Mouse (Mus musculus) forebrain, embryonic 11.5 days (tissue): ENCODE data around the gene Dlgap1. TPM values are rescaled to one million over a fixed set of nuclear protein-coding genes. Genes with fewer than 3 reads are reported as not detected.

ENCODE experiments used
- ATAC-seq: fragments of 200-750 bp; cut with Nextera tagmentation; replicated peaks from 2 replicates; pipeline ENCODE4 v1.8.0; 2017; ENCODE audit warnings: moderate TSS enrichment; ENCODE audit not compliant: low FRiP score
- DNase-seq: peaks from one replicate; pipeline ENCODE4 v3.0.0-alpha.2; 2017; ENCODE audit warnings: low spot score
- H3K27ac ChIP-seq: fragments of 300-500 bp; sonication (generic); 2 replicates; pipeline ENCODE4 v1.5.1; 2014; ENCODE audit warnings: low read depth, low read length
- H3K27me3 ChIP-seq: fragments of 300-500 bp; sonication (generic); 2 replicates; pipeline ENCODE4 v1.6.1; 2014; ENCODE audit warnings: mild to moderate bottlenecking, low read length, mixed read lengths; ENCODE audit not compliant: control insufficient read depth, insufficient read depth
- H3K36me3 ChIP-seq: fragments of 300-500 bp; sonication (generic); 2 replicates; pipeline ENCODE4 v1.6.1; 2014; ENCODE audit warnings: mild to moderate bottlenecking, low read length, moderate library complexity, mixed read lengths; ENCODE audit not compliant: control insufficient read depth, insufficient read depth
- H3K4me1 ChIP-seq: fragments of 300-500 bp; sonication (generic); replicated peaks from 2 replicates; pipeline ENCODE4 v1.6.1; 2014; ENCODE audit warnings: low read length, mixed read lengths; ENCODE audit not compliant: control insufficient read depth, insufficient read depth
- H3K4me2 ChIP-seq: fragments of 300-500 bp; sonication (generic); 2 replicates; pipeline ENCODE4 v1.6.1; 2014; ENCODE audit warnings: low read depth, mild to moderate bottlenecking, low read length, moderate library complexity, mixed read lengths; ENCODE audit not compliant: severe bottlenecking
- H3K4me3 ChIP-seq: fragments of 300-500 bp; sonication (generic); 2 replicates; pipeline ENCODE4 v1.5.1; 2014; ENCODE audit warnings: low read depth, low read length
- H3K9ac ChIP-seq: fragments of 300-500 bp; sonication (generic); 2 replicates; pipeline ENCODE4 v1.6.1; 2014; ENCODE audit warnings: low read length
- H3K9me3 ChIP-seq: fragments of 300-500 bp; sonication (generic); 2 replicates; pipeline ENCODE4 v1.6.1; 2016; ENCODE audit warnings: low read length, mixed read lengths; ENCODE audit not compliant: control insufficient read depth
- WGBS: fragments of 180-500 bp; shearing (Covaris S2); extraction: QIAGEN DNeasy Blood & Tissue Kit; methylation state at CpG from one replicate; pipeline ENCODE4 v1.1.7; 2014; 5-methylcytosine and 5-hydroxymethylcytosine counted together
- polyA plus RNA-seq: library from polyadenylated mRNA; unstranded; fragments of >200 nt; fragmentation: Nextera tagmentation; extraction: Ambion mirVana; gene quantifications from 2 replicates; pipeline ENCODE4 v1.2.1, GENCODE M21; 2014

The Dlgap1 gene
- polyA plus RNA-seq, 1 experiment from 2014 or later, result 3.0 TPM

GRCm38 (mm10) chr17:70856871-70857415 lies 888.1 kb downstream of the Dlgap1 start:
- Histone ChIP-seq H3K9me3 (no peaks in the 10 kb centered on the region), H3K4me3 (no peak overlapping the region), H3K4me2 (no peak overlapping the region), H3K27ac (no peak overlapping the region), H3K36me3 (no peaks in the 10 kb centered on the region), H3K4me1 (peaks cover 3% of the 10 kb centered on the region; the same call in 1 of the 2 replicates), H3K27me3 (no peaks in the 10 kb centered on the region; the same call in 1 of the 2 replicates), H3K9ac (no peak overlapping the region)
- 79% methylated on average over 12 of the region's 12 CpGs for WGBS
- DNase-seq (no peak), ATAC-seq (no peak)

- Histone ChIP-seq H3K9ac (no peak overlapping the region), H3K27me3 (no peaks in the 10 kb centered on the region; the same call in 1 of the 2 replicates), H3K9me3 (no peaks in the 10 kb centered on the region; the same call in 1 of the 2 replicates), H3K4me1 (peaks cover 2% of the 10 kb centered on the region; the same call in 1 of the 2 replicates), H3K4me3 (no peak overlapping the region), H3K27ac (no peak overlapping the region), H3K4me2 (no peak overlapping the region), H3K36me3 (no peaks in the 10 kb centered on the region)
- ATAC-seq (no peak), DNase-seq (no peak)
- WGBS, result 81% methylated on average over 4 of the region's 4 CpGs
Observed at GRCm38 (mm10) chr17:70858814-70859213, 889.9 kb downstream of the Dlgap1 start.

- H3K4me1 ChIP-seq, result no peaks in the 10 kb centered on the region
- no peaks in the 10 kb centered on the region for H3K36me3 ChIP-seq
- no peak for ATAC-seq
- WGBS, result 97% methylated on average over 8 of the region's 8 CpGs
- H3K27ac ChIP-seq, result no peak overlapping the region
- no peaks in the 10 kb centered on the region for H3K27me3 ChIP-seq
- no peaks in the 10 kb centered on the region; the same call in 1 of the 2 replicates for H3K9me3 ChIP-seq
- H3K4me3 ChIP-seq, result no peak overlapping the region
- H3K9ac ChIP-seq, result no peak overlapping the region
- H3K4me2 ChIP-seq, result no peak overlapping the region
- DNase-seq, result no peak
Observed at GRCm38 (mm10) chr17:70864117-70864516, 895.2 kb downstream of the Dlgap1 start.

- Histone ChIP-seq H3K36me3 (no peaks in the 10 kb centered on the region), H3K9me3 (no peaks in the 10 kb centered on the region; the same call in 1 of the 2 replicates), H3K4me2 (no peak overlapping the region), H3K4me1 (no peaks in the 10 kb centered on the region), H3K4me3 (no peak overlapping the region), H3K27ac (no peak overlapping the region), H3K9ac (no peak overlapping the region), H3K27me3 (no peaks in the 10 kb centered on the region)
- ATAC-seq (no peak), DNase-seq (no peak)
- WGBS, result 88% methylated on average over 3 of the region's 3 CpGs
Observed at GRCm38 (mm10) chr17:70864645-70865044, 895.8 kb downstream of the Dlgap1 start.

GRCm38 (mm10) chr17:70865060-70865604 lies 896.3 kb downstream of the Dlgap1 start:
- Histone ChIP-seq H3K27ac (no peak overlapping the region), H3K9me3 (no peaks in the 10 kb centered on the region; the same call in 1 of the 2 replicates), H3K4me3 (no peak overlapping the region), H3K27me3 (no peaks in the 10 kb centered on the region), H3K4me1 (no peaks in the 10 kb centered on the region), H3K9ac (no peak overlapping the region), H3K36me3 (no peaks in the 10 kb centered on the region), H3K4me2 (no peak overlapping the region)
- DNase-seq, result no peak
- WGBS, result 84% methylated on average over 10 of the region's 10 CpGs
- ATAC-seq, result no peak

GRCm38 (mm10) chr17:70866029-70866428 lies 897.2 kb downstream of the Dlgap1 start:
- Histone ChIP-seq H3K27ac (no peak overlapping the region), H3K9ac (no peak overlapping the region), H3K9me3 (no peaks in the 10 kb centered on the region; the same call in 1 of the 2 replicates), H3K36me3 (no peaks in the 10 kb centered on the region), H3K4me2 (no peak overlapping the region), H3K27me3 (no peaks in the 10 kb centered on the region), H3K4me3 (no peak overlapping the region), H3K4me1 (no peaks in the 10 kb centered on the region)
- 94% methylated on average over 5 of the region's 5 CpGs for WGBS
- DNase-seq (no peak), ATAC-seq (no peak)

- H3K4me3 ChIP-seq, result no peak overlapping the region
- no peaks in the 10 kb centered on the region for H3K36me3 ChIP-seq
- no peaks in the 10 kb centered on the region for H3K4me1 ChIP-seq
- WGBS, result 87% methylated on average over 6 of the region's 6 CpGs
- H3K27me3 ChIP-seq, result no peaks in the 10 kb centered on the region
- H3K9me3 ChIP-seq, result no peaks in the 10 kb centered on the region; the same call in 1 of the 2 replicates
- H3K9ac ChIP-seq, result no peak overlapping the region
- ATAC-seq (no peak), DNase-seq (no peak)
- no peak overlapping the region for H3K27ac ChIP-seq
- no peak overlapping the region for H3K4me2 ChIP-seq
Observed at GRCm38 (mm10) chr17:70866538-70867114, 897.8 kb downstream of the Dlgap1 start.

- no peak for ATAC-seq
- 89% methylated on average over 5 of the region's 5 CpGs for WGBS
- H3K36me3 ChIP-seq, result no peaks in the 10 kb centered on the region
- no peak overlapping the region for H3K4me3 ChIP-seq
- no peak for DNase-seq
- no peak overlapping the region for H3K4me2 ChIP-seq
- H3K27me3 ChIP-seq, result no peaks in the 10 kb centered on the region
- H3K9me3 ChIP-seq, result no peaks in the 10 kb centered on the region
- no peak overlapping the region for H3K27ac ChIP-seq
- no peak overlapping the region for H3K9ac ChIP-seq
- H3K4me1 ChIP-seq, result peaks cover 6% of the 10 kb centered on the region
Observed at GRCm38 (mm10) chr17:70868577-70869229, 899.8 kb downstream of the Dlgap1 start.
